Mouse (Mus musculus): Measurements from ENCODE around the gene Tex48. TPM values are rescaled to one million over a fixed set of nuclear protein-coding genes. Genes with fewer than 3 reads are reported as not detected.
A peak's percentile ranks its signal among the peaks of the same experiment; 100 is the strongest.

Tex48 gene
- total RNA-seq, 1 experiment = not detected

DNA sequence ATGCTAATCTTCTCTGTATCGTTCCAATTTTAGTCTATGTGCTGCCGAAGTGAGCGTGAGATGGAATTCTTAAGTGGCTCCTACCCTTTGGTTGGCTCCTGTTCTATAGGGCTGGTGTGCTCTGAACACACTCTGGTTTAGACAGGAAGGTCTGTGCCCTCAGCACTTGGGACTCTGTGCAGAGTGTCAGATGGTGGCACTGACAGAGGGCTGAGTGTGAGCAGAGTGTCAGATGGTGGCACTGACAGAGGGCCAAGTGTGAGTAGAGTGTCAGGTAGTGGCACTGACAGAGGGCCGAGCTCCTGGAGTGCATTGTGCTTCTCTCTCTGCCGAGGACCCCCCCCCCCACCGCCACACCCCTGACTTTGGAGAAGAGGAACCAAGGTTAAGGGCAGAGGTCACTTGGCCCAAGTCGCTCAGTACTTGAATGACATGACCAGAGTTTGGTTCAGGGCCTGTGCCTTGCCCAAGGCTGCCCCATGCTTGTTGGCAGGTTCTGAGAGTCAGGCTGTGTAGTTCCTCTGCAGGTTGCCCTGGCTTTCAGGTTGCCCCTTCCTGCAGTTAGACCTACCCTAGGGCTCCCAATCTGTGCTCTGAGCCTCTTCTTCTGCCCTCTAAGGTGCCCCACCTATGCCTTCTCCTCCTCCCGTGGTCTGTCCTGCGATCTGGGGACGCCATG lies 54.4 kb downstream of the Tex48 start:
- DNase-seq (ENCODE audit: low read depth, low spot score) = no peak
- peaks cover 9% of the 10 kb centered on the region; the same call in 1 of the 2 replicates for H3K36me3 ChIP-seq (ENCODE audit: control insufficient read depth, insufficient read depth, low read length, poor library complexity, severe bottlenecking)

DNA sequence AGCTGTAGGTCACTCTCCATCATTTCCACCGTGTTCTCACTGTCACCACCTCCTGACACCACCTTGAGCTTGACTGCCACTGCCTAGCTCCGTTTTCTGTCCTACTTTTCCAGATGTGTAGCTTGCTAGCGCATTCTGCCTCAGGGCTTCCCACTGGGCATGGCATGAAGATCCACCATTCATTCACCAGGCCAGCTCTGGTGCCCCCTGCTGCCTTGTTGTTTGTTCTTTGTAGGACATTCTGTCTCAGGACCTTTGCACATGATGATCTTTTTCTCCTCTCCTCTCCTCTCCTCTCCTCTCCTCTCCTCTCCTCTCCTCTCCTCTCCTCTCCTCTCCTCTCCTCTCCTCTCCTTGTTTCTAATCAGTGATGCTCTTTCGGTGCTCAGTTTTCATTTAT lies 59.5 kb downstream of the Tex48 start:
- in situ Hi-C loops (cut with MboI; ENCODE audit: low sequenced_read_pairs in 2 of 2, unreplicated experiment in 2 of 2) = no loop called here
- Histone ChIP-seq H3K27ac (ENCODE audit: insufficient read depth, low read depth, low read length, poor library complexity, severe bottlenecking) (no peak overlapping the region), H3K4me1 (ENCODE audit: control insufficient read depth in 2 of 2, insufficient read depth in 2 of 2, low read length in 2 of 2, poor library complexity in 1 of 2) (peaks cover 2 to 8% of the 10 kb centered on the region in 2 experiments; a peak in 2 of 4 replicates), H3K9me3 (ENCODE audit: control insufficient read depth, insufficient read depth, low read depth, low read length) (no peaks in the 10 kb centered on the region), H3K9ac (ENCODE audit: insufficient read depth, low read depth, low read length, poor library complexity, severe bottlenecking) (no peak overlapping the region), H3K36me3 (ENCODE audit: control insufficient read depth, insufficient read depth, low read length, poor library complexity, severe bottlenecking) (peaks cover 2% of the 10 kb centered on the region; the same call in 1 of the 2 replicates), H3K4me3 (ENCODE audit: insufficient read depth in 1 of 2, low read depth in 1 of 2, low read length in 2 of 2, poor library complexity in 1 of 2, severe bottlenecking in 1 of 2) (no peak overlapping the region)
- no peak for DNase-seq (ENCODE audit: low read depth, low spot score)
- TF ChIP-seq ZNF384 (IDR thresholded peaks at IDR 0.05; ENCODE audit: low read depth, low read length) (no peak), CHD2 (IDR thresholded peaks at IDR 0.05; ENCODE audit: low read depth, low read length) (no peak), MAFK (IDR thresholded peaks at IDR 0.05; ENCODE audit: insufficient read depth, low read depth, low read length) (no peak), ZC3H11A (IDR thresholded peaks at IDR 0.05; ENCODE audit: borderline replicate concordance, low read depth, low read length) (no peak)

More for the DNA sequence above, 54.4 kb downstream of the Tex48 start:
- no peak overlapping the region for H3K27ac ChIP-seq (ENCODE audit: insufficient read depth, low read depth, low read length, poor library complexity, severe bottlenecking)
- 0 out of 2 replicates have a peak, but pooled peaks cover 1% of the 10 kb centered on the region for H3K9me3 ChIP-seq (ENCODE audit: control insufficient read depth, insufficient read depth, low read depth, low read length)
- H3K4me3 ChIP-seq (ENCODE audit: insufficient read depth in 1 of 2, low read depth in 1 of 2, low read length in 2 of 2, poor library complexity in 1 of 2, severe bottlenecking in 1 of 2) = no peak overlapping the region
- H3K4me1 ChIP-seq (ENCODE audit: control insufficient read depth in 2 of 2, insufficient read depth in 2 of 2, low read length in 2 of 2, poor library complexity in 1 of 2) = no peaks in the 10 kb centered on the region
- in situ Hi-C loops (cut with MboI; ENCODE audit: low sequenced_read_pairs in 2 of 2, unreplicated experiment in 2 of 2) = no loop called here
- H3K9ac ChIP-seq (ENCODE audit: insufficient read depth, low read depth, low read length, poor library complexity, severe bottlenecking) = no peak overlapping the region
- no peak for TF ChIP-seq ZC3H11A (IDR thresholded peaks at IDR 0.05; ENCODE audit: borderline replicate concordance, low read depth, low read length)
- TF ChIP-seq ZNF384 (IDR thresholded peaks at IDR 0.05; ENCODE audit: low read depth, low read length) = no peak
- no peak for TF ChIP-seq HCFC1 (IDR thresholded peaks at IDR 0.05; ENCODE audit: borderline replicate concordance, insufficient read depth, low read length)
- TF ChIP-seq MAFK (IDR thresholded peaks at IDR 0.05; ENCODE audit: insufficient read depth, low read depth, low read length) = no peak
- TF ChIP-seq CHD2 (IDR thresholded peaks at IDR 0.05; ENCODE audit: low read depth, low read length) = no peak

DNA sequence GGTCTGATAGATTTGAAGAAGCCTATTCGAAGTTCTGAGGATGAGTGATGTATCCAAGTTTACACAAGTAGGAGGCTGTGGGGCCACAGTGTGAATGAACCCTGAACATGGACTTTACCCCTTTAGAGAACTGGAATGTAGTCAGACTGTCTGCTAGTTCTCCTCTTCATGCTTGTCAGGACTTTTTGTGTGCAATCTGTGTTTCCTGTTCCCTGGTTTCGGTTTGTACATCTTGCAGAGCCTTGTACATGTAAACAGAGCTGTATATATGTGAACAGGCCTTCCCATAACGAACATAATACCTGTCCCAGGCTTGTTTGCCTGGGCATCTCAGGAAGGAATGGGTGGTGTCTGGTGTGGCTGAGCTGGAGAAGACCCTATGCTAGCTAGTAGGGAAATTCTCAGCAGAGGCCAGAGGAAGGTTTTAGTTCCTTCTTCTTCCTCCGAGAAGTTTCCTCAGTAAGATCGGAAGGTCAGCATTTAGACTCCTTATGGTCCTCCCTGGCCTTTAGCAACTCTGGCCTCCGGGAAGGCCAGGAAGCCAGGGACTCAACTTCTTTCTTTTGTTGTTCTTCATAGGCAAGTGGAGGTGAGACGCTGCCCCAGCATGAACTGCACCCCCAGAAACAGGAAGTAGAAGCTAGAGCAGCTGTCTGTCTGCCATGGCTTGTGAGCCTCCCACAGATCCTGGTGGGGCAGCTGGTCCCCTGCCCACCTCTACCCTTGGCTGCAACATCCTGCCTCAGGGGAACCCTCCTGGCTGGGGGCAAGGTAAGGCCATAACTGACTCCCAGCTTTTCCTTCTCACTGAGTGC lies 60.2 kb downstream of the Tex48 start:
- no peak overlapping the region for H3K27ac ChIP-seq (ENCODE audit: insufficient read depth, low read depth, low read length, poor library complexity, severe bottlenecking)
- no peak overlapping the region for H3K9ac ChIP-seq (ENCODE audit: insufficient read depth, low read depth, low read length, poor library complexity, severe bottlenecking)
- peaks cover 2% of the 10 kb centered on the region; the same call in 1 of the 2 replicates for H3K36me3 ChIP-seq (ENCODE audit: control insufficient read depth, insufficient read depth, low read length, poor library complexity, severe bottlenecking)
- no peak for DNase-seq (ENCODE audit: low read depth, low spot score)
- no peak overlapping the region for H3K4me3 ChIP-seq (ENCODE audit: insufficient read depth in 1 of 2, low read depth in 1 of 2, low read length in 2 of 2, poor library complexity in 1 of 2, severe bottlenecking in 1 of 2)
- no peaks in the 10 kb centered on the region for H3K9me3 ChIP-seq (ENCODE audit: control insufficient read depth, insufficient read depth, low read depth, low read length)
- TF ChIP-seq ZNF384 (IDR thresholded peaks at IDR 0.05; ENCODE audit: low read depth, low read length) = no peak
- TF ChIP-seq HCFC1 (IDR thresholded peaks at IDR 0.05; ENCODE audit: borderline replicate concordance, insufficient read depth, low read length) = no peak
- TF ChIP-seq ZC3H11A (IDR thresholded peaks at IDR 0.05; ENCODE audit: borderline replicate concordance, low read depth, low read length) = no peak
- no peak for TF ChIP-seq CHD2 (IDR thresholded peaks at IDR 0.05; ENCODE audit: low read depth, low read length)
- no peak for TF ChIP-seq MAFK (IDR thresholded peaks at IDR 0.05; ENCODE audit: insufficient read depth, low read depth, low read length)
- in situ Hi-C loops (cut with MboI; ENCODE audit: low sequenced_read_pairs in 2 of 2, unreplicated experiment in 2 of 2) = no loop called here
- H3K4me1 ChIP-seq (ENCODE audit: control insufficient read depth in 2 of 2, insufficient read depth in 2 of 2, low read length in 2 of 2, poor library complexity in 1 of 2) = peaks cover 2 to 15% of the 10 kb centered on the region in 2 experiments; a peak in 3 of 4 replicates

DNA sequence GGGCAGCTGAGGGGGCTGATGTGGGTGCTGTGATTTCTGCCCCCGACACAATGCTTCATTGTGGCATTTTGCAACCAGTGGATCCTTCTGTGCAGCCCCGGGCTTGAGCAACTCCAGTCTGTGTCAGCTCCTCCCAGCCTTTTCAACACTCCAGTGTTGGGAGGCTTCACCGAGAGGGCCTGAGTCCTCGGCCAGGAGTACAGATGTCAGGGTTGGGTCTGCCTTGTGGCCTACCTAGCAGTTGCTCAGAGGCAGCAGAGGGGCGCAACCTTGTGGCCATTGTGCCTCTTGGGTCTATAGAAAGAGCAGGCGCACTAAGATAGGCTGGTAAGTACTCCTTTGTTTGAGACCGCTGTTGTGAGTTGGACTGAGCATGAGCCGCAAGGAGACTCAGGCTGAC lies 62.1 kb downstream of the Tex48 start:
- no peak overlapping the region for H3K9ac ChIP-seq (ENCODE audit: insufficient read depth, low read depth, low read length, poor library complexity, severe bottlenecking)
- DNase-seq (ENCODE audit: low read depth, low spot score) = no peak
- H3K9me3 ChIP-seq (ENCODE audit: control insufficient read depth, insufficient read depth, low read depth, low read length) = no peaks in the 10 kb centered on the region
- H3K4me1 ChIP-seq (ENCODE audit: control insufficient read depth in 2 of 2, insufficient read depth in 2 of 2, low read length in 2 of 2, poor library complexity in 1 of 2) = peaks cover 2 to 18% of the 10 kb centered on the region in 2 experiments; a peak in 3 of 4 replicates
- in situ Hi-C loops (cut with MboI; ENCODE audit: low sequenced_read_pairs in 2 of 2, unreplicated experiment in 2 of 2) = no loop called here
- no peak overlapping the region for H3K27ac ChIP-seq (ENCODE audit: insufficient read depth, low read depth, low read length, poor library complexity, severe bottlenecking)
- peak overlapping the region in 1 of 2 experiments; percentile 14; a peak in 1 of 4 replicates for H3K4me3 ChIP-seq (ENCODE audit: insufficient read depth in 1 of 2, low read depth in 1 of 2, low read length in 2 of 2, poor library complexity in 1 of 2, severe bottlenecking in 1 of 2)
- H3K36me3 ChIP-seq (ENCODE audit: control insufficient read depth, insufficient read depth, low read length, poor library complexity, severe bottlenecking) = peaks cover 2% of the 10 kb centered on the region; the same call in 1 of the 2 replicates
- no peak for TF ChIP-seq MAFK (IDR thresholded peaks at IDR 0.05; ENCODE audit: insufficient read depth, low read depth, low read length)
- TF ChIP-seq HCFC1 (IDR thresholded peaks at IDR 0.05; ENCODE audit: borderline replicate concordance, insufficient read depth, low read length) = no peak
- no peak for TF ChIP-seq ZC3H11A (IDR thresholded peaks at IDR 0.05; ENCODE audit: borderline replicate concordance, low read depth, low read length)
- no peak for TF ChIP-seq CHD2 (IDR thresholded peaks at IDR 0.05; ENCODE audit: low read depth, low read length)
- TF ChIP-seq ZNF384 (IDR thresholded peaks at IDR 0.05; ENCODE audit: low read depth, low read length) = no peak
